ENCODE assay signal across 8 mouse cellular contexts in genomic region chr5:50752766-50753165, GRCm38 (mm10).
A peak's percentile ranks its signal among the peaks of the same experiment; 100 is the strongest.
DNase-seq lines count a peak whose midpoint lies in the region; ATAC-seq and TF ChIP-seq lines count a peak whose summit lies in the region.

No protein-coding gene starts in this region.

- 70% methylated on average over 1 of the region's 1 CpGs for WGBS in forebrain, embryonic 14.5 days
- 81% methylated on average over 1 of the region's 1 CpGs for whole genome bisulfite sequencing in forebrain, embryonic 15.5 days
- 61% methylated on average over 1 of the region's 1 CpGs for WGBS in lung, adult 2 months
- WGBS in embryonic facial prominence, embryonic 14.5 days = 68% methylated on average over 1 of the region's 1 CpGs

- no peak overlapping the region for H3K4me3 ChIP-seq in forebrain, embryonic 14.5 days (ENCODE audit: low read depth, low read length)
- H3K4me3 ChIP-seq in forebrain, embryonic 15.5 days = no peak overlapping the region
- H3K4me3 ChIP-seq in lung, adult 2 months (replicated peaks; ENCODE audit: extremely low read depth, low read depth, low read length) = no peak overlapping the region
- no peak overlapping the region for H3K4me3 ChIP-seq in embryonic facial prominence, embryonic 14.5 days (ENCODE audit: low read depth, low read length)

- no peaks in the 10 kb centered on the region for H3K27me3 ChIP-seq in forebrain, embryonic 14.5 days (replicated peaks; ENCODE audit: control insufficient read depth, insufficient read depth, low read length)
- no peaks in the 10 kb centered on the region for H3K27me3 ChIP-seq in forebrain, embryonic 15.5 days
- no peaks in the 10 kb centered on the region for H3K27me3 ChIP-seq in embryonic facial prominence, embryonic 14.5 days (replicated peaks; ENCODE audit: control insufficient read depth, insufficient read depth, low read length)

- no peak for TF ChIP-seq POLR2A in lung, adult 2 months (IDR thresholded peaks at IDR 0.05; ENCODE audit: borderline replicate concordance, extremely low read depth, low read depth, low read length)

- ATAC-seq in forebrain, embryonic 14.5 days = no peak
- no peak for ATAC-seq in forebrain, embryonic 15.5 days (replicated peaks)
- no peak for ATAC-seq in embryonic facial prominence, embryonic 14.5 days (ENCODE audit: low read depth)

- H3K4me2 ChIP-seq in forebrain, embryonic 14.5 days (ENCODE audit: low read length) = no peak overlapping the region
- H3K4me2 ChIP-seq in forebrain, embryonic 15.5 days (replicated peaks) = no peak overlapping the region
- H3K4me2 ChIP-seq in embryonic facial prominence, embryonic 14.5 days (ENCODE audit: low read depth, low read length) = no peak overlapping the region

- H3K9ac ChIP-seq in forebrain, embryonic 14.5 days (ENCODE audit: low read length) = no peak overlapping the region
- no peak overlapping the region for H3K9ac ChIP-seq in forebrain, embryonic 15.5 days (replicated peaks)
- H3K9ac ChIP-seq in embryonic facial prominence, embryonic 14.5 days (ENCODE audit: low read depth, low read length) = no peak overlapping the region

- 0 out of 2 replicates have a peak, but pooled peaks have one; percentile 8 for TF ChIP-seq CTCF in lung, adult 2 months (IDR thresholded peaks at IDR 0.05; ENCODE audit: insufficient read depth, low read length)

- no peak overlapping the region for H3K27ac ChIP-seq in forebrain, embryonic 14.5 days (ENCODE audit: low read depth, low read length)
- H3K27ac ChIP-seq in forebrain, embryonic 15.5 days (replicated peaks) = no peak overlapping the region
- no peak overlapping the region for H3K27ac ChIP-seq in embryonic facial prominence, embryonic 14.5 days (replicated peaks; ENCODE audit: low read depth, low read length)

- H3K4me1 ChIP-seq in forebrain, embryonic 14.5 days (ENCODE audit: control insufficient read depth, insufficient read depth, low read length) = no peaks in the 10 kb centered on the region
- H3K4me1 ChIP-seq in forebrain, embryonic 15.5 days = no peaks in the 10 kb centered on the region
- no peaks in the 10 kb centered on the region for H3K4me1 ChIP-seq in lung, adult 2 months (ENCODE audit: control insufficient read depth, insufficient read depth, low read length)
- no peaks in the 10 kb centered on the region for H3K4me1 ChIP-seq in embryonic facial prominence, embryonic 14.5 days (ENCODE audit: control insufficient read depth, insufficient read depth, low read length)

- DNase-seq in forebrain, embryonic 14.5 days (ENCODE audit: low spot score) = peak; percentile 65
- DNase-seq in lung, adult 2 months = no peak
- no peak for DNase-seq in lung, postnatal 25 days (ENCODE audit: low spot score)
- DNase-seq in ZHBTc4 (ENCODE audit: low read depth, low spot score) = peak; percentile 18
- DNase-seq in embryonic facial prominence, embryonic 14.5 days (ENCODE audit: low spot score) = peak; percentile 18
- DNase-seq in lung, postnatal 10 days = peak; percentile 23
- DNase-seq in MN1 (ENCODE audit: low spot score) = no peak

- H3K36me3 ChIP-seq in forebrain, embryonic 14.5 days (ENCODE audit: control insufficient read depth, insufficient read depth, low read length) = no peaks in the 10 kb centered on the region
- no peaks in the 10 kb centered on the region for H3K36me3 ChIP-seq in forebrain, embryonic 15.5 days
- H3K36me3 ChIP-seq in embryonic facial prominence, embryonic 14.5 days (ENCODE audit: control insufficient read depth, insufficient read depth, low read length) = no peaks in the 10 kb centered on the region

- 0 out of 2 replicates have a peak, but pooled peaks cover 2% of the 10 kb centered on the region for H3K9me3 ChIP-seq in forebrain, embryonic 14.5 days (replicated peaks; ENCODE audit: control insufficient read depth, low read length)
- H3K9me3 ChIP-seq in forebrain, embryonic 15.5 days = no peaks in the 10 kb centered on the region
- H3K9me3 ChIP-seq in embryonic facial prominence, embryonic 14.5 days (ENCODE audit: control insufficient read depth, low read length) = no peaks in the 10 kb centered on the region

Comparison
In these comparisons a context has a peak if more than half of its experiments do, and no peak if none do; other contexts are left out.
1. DNase-seq: peak in forebrain, embryonic 14.5 days (single experiment), ZHBTc4 (single experiment), embryonic facial prominence, embryonic 14.5 days (single experiment) and lung, postnatal 10 days (single experiment); none in lung, adult 2 months (single experiment), lung, postnatal 25 days (single experiment) and MN1 (single experiment).